Mouse (Mus musculus): Measurements from ENCODE around the gene Shoc2. TPM values are rescaled to one million over a fixed set of nuclear protein-coding genes. Genes with fewer than 3 reads are reported as not detected.

The Shoc2 gene
- polyA plus RNA-seq (2012; rRNA removed; ENCODE audit: low replicate concordance) = 8.7 and 29.4 TPM in 2 replicates

GRCm38 (mm10) chr19:53943802-53944785, at the start of gene Shoc2, which contains the start of gene Bbip1:
Gene Shoc2 (plus strand): TSS chr19:53944306.
Gene Bbip1 (minus strand): TSS chr19:53944627.

GRCm38 (mm10) chr19:54043851-54044250, 99.7 kb downstream of the Shoc2 start, which contains the start of gene Adra2a:
Gene Adra2a (plus strand): TSS chr19:54044151.

Other genes with a start within 250 kb of the Shoc2 start
- 6.8 and 9.5 TPM in 2 replicates for gene Pdcd4, start 52.1 kb upstream of the Shoc2 start, polyA plus RNA-seq (2012; rRNA removed; ENCODE audit: low replicate concordance)
- 3.1 and 9.0 TPM in 2 replicates for gene Bbip1, start 321 bp downstream of the Shoc2 start, polyA plus RNA-seq (2012; rRNA removed; ENCODE audit: low replicate concordance)
- 6.4 and 10.8 TPM in 2 replicates for gene Adra2a, start 99.8 kb downstream of the Shoc2 start, polyA plus RNA-seq (2012; rRNA removed; ENCODE audit: low replicate concordance)